Mouse (Mus musculus) telencephalon, adult 2 months (tissue): ENCODE measurements around the gene Cst9.
A peak's percentile ranks its signal among the peaks of the same experiment; 100 is the strongest.

Source experiments
- DNase-seq: peaks from one replicate; pipeline ENCODE4 v3.0.0-alpha.2; 2011; ENCODE audit warnings: low read depth, low spot score

Gene Cst9

DNA sequence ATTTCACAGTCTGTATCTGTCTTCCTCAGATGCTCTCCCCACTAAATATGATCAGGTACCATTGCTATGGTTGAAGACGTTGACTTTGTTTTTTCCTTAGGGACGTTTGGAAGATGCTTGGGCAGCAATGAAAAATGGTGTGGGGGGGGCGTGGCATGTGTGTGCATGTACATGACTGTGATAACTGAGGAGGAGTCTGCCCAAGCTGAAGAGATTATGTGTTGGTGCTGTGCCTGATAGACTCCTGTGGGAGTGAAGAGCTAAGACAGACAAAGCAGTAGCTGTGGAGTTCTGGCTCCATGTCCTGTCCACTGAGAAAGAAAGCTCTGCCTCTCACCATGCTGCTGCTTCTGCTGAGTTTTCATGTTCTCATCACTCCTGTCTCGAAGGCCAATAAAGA, at the start of gene Cst9:
Cst9 (plus strand) TSS at position 236 of the 400 bp plus-strand sequence.
- DNase-seq, result no peak

- DNase-seq, result no peak
Measured at GRCm38 (mm10) chr2:148789142-148789541, 45.8 kb upstream of the Cst9 start, which contains the start of gene Cst12. Gene Cst12 (plus strand): TSS chr2:148789361.

DNA sequence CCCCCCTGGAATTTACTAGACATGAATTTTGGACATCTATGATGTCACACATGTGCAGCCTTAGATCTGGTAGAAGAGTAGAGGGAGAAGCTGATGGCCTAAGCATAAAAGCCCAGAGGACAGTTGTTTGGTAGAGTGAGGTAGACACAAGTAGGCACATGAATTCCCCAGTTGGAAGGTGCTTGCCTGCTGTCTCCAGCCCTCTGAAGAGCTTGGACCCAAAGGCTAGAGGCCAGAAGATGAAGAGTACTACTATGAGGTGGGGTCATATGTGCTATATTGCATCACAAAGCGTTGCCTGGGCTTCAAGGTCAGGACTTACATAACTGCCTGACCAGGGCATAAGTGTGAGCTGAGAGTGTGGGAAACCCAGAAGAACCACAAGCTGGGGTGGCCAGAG, 36.5 kb upstream of the Cst9 start, which contains the start of gene Cst8:
Cst8 (plus strand) TSS at position 301 of the 400 bp plus-strand sequence.
- no peak for DNase-seq

- DNase-seq, result peak; percentile 2
Measured at GRCm38 (mm10) chr2:148801491-148801921, 33.4 kb upstream of the Cst9 start.

- no peak for DNase-seq
Measured at GRCm38 (mm10) chr2:148806696-148807095, 28.3 kb upstream of the Cst9 start.

GRCm38 (mm10) chr2:148819909-148820308, 15.0 kb upstream of the Cst9 start, which contains the start of gene Cst13:
Gene Cst13 (plus strand): TSS chr2:148820081.
- no peak for DNase-seq

GRCm38 (mm10) chr2:148825986-148826385, 9.0 kb upstream of the Cst9 start:
- DNase-seq, result no peak

DNA sequence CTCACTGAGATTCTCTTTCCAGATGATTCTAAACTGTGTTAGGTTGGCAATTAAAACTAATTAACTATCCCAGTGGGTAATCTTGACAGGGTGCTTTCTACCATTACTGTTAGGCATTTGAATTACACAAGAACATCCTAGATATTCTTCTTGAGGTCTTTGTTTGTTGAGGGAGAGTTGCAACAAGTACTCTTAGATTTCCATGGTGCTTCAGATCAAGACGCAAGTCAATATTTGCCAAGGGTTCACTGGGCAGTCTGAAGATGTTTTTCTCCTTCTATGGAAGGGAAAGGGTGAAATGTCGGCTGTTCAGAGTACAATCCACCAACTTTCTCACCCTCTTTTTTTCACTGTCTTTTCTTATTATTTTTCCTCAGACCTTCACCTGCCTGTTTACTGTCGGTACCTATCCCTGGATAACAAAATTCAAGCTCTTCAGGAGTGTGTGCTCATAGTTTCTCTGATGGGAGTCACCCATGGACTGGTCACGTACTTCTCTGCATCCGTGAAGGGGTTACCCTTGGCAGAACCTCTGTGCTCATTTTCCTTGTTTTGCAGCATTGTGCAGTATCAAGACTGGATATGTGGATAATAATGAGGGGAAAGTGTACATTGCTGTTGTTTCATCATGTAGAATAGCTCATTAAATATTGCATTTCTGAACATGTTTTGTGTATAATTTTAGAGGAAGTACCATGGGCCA, 3.3 kb downstream of the Cst9 start:
- no peak for DNase-seq

DNA sequence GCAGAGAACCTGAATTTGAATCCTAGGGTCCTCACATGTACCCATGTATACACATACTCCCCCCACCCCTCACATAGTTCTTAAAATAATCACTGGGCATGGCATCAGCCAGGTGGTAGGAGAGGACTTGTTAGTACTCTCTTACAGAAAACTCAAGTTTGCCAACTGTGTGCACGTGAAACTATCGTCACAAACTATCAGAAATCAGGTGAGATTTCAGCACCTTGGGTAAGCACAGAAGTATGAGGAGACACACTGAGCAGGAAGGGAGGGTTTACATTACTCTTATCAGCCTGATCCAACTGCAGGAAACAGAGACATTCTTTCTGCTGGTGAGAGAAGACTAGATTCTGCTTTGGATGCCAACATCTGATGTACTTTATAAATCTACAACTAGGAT, 4.3 kb downstream of the Cst9 start:
- DNase-seq, result no peak

- DNase-seq, result peak; percentile 58
Measured at GRCm38 (mm10) chr2:148851116-148851906, 16.4 kb downstream of the Cst9 start.

GRCm38 (mm10) chr2:148856630-148857400, 21.9 kb downstream of the Cst9 start:
- DNase-seq, result no peak

DNA sequence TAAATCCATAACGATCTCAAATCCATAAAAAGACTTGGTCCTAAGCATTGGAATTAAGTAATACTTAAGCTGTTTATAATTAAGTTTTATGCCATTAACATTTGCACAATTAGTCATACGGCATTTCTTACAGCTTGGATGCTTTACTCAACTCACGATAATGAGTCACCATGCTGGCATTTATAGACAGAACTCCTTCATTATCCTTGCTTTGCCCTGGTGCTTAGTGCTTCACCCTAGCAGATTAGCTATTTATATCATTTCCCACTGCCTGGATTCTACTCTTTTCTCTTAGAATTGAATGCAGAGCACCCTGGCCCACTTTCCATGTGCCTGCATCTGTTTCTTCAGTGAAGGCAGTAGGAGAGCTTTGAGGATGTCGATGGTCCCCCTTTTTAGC, 22.6 kb downstream of the Cst9 start:
- no peak for DNase-seq

- DNase-seq, result no peak
Measured at GRCm38 (mm10) chr2:148860993-148861392, 26.0 kb downstream of the Cst9 start.

GRCm38 (mm10) chr2:148861693-148862092, 26.7 kb downstream of the Cst9 start:
- no peak for DNase-seq

- no peak for DNase-seq
Measured at GRCm38 (mm10) chr2:148864966-148865365, 30.0 kb downstream of the Cst9 start, which contains the start of gene 9230104L09Rik. Gene 9230104L09Rik (minus strand): TSS chr2:148865038.

DNA sequence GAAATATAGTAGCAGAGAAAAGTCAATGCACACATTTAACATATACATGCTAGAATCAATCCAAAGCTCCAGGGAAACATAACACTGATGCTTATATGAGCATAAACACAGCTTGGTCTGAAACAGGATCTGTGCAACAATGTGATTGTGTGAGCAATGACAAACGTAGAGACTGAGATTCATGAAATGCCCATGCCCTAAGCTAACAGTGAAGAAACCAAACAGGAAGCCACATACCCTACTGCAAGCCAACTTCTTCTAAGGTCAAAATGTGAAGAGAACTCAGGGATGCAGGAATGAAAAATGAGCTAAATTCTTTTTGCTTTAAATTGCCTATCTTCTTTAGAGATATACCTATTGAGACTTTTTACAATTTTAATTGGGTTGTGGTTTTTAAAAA, 34.0 kb downstream of the Cst9 start:
- DNase-seq, result no peak

- DNase-seq, result no peak
Measured at GRCm38 (mm10) chr2:148870526-148870925, 35.6 kb downstream of the Cst9 start.

GRCm38 (mm10) chr2:148872860-148873259, 37.9 kb downstream of the Cst9 start:
- DNase-seq, result no peak

DNA sequence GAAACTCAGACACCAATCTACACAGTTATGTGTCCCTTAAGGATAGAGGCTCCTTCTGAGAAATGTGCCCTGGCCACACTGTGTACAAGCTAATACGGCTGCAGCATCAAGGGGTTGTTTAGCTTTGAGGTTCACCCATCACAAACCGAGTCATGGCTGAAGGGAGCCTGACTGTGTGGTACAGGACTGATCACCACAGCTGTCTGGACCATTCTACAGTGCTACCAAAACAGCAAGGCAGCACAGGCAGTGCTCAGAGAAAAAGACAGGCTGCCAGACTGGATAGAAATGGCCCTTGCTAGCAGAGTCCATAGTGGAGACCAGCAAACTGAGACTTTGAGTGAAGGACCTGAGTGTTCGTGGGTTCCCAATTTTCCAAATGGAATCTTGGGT, 39.3 kb downstream of the Cst9 start:
- DNase-seq, result no peak

GRCm38 (mm10) chr2:148874617-148875334, 39.8 kb downstream of the Cst9 start:
- no peak for DNase-seq

DNA sequence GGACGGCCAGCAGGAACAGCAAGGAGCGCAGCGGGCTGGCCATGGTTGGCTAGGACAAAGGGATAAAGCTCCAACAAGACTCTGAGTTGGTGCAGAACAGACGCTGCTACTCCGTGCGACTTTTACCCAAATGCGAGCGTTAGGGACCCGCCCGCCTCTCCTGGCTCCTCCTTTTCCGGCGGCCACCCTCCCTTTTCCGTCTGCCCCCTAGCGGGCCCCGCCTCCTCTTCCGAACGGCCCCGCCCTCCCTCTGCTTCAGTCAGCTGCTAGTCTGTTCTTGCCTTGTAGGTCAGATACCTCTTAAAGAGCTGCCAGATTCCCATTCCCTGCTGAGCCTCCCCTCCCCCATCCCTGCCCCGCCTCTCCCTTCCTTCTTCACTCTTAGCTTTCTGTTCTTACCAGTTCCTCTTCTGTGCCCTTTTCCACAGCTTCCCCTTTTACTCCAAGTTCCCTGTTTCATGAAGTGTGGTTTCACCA, 40.4 kb downstream of the Cst9 start, which contains the start of gene Cst3:
Cst3 (minus strand) TSS at position 358 of the 477 bp plus-strand sequence.
- peak; percentile 78 for DNase-seq
